Mouse (Mus musculus): ENCODE data around the gene Ugt1a5. TPM values are rescaled to one million over a fixed set of nuclear protein-coding genes. Genes with fewer than 3 reads are reported as not detected.

Gene Ugt1a5
- polyA plus RNA-seq, 1 experiment from 2014 or later = not detected

DNA sequence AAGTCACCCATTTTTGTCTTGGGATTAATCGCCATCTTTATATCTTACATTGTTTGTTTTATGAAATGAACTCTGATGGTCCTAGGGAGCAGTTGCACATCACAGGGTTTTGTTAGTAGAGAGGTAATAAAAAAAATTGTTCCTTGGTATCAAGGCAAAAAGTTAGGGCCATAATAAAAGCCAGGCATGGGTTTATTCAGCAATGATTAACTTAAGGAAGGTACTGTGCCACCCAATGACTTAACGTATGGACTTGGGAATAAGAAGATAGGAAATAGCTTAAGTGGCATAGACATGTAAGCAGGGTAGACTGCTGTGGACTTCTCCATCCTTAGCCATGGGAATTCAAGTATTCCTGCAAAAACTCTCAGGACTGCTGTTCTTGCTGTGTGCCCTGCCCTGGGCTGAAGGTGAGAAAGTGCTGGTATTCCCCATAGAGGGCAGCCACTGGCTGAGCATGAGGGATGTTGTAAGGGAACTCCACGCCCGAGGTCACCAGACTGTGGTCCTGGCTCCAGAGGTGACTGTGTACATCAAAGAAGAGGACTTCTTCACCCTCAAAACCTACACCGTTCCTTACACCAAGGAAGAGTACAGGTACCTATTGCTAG is 20.6 kb downstream of the Ugt1a5 start:
- no peak for ATAC-seq (ENCODE audit: low read depth)
- Histone ChIP-seq H3K9ac (ENCODE audit: low read length) (no peak overlapping the region), H3K4me1 (replicated peaks; ENCODE audit: control insufficient read depth, insufficient read depth, low read length) (no peaks in the 10 kb centered on the region), H3K36me3 (ENCODE audit: control insufficient read depth, insufficient read depth, low read length) (no peaks in the 10 kb centered on the region), H3K9me3 (ENCODE audit: control insufficient read depth, low read length) (no peaks in the 10 kb centered on the region; the same call in 1 of the 2 replicates), H3K4me2 (ENCODE audit: low read depth, low read length) (no peak overlapping the region), H3K27ac (ENCODE audit: low read length) (no peak overlapping the region), H3K4me3 (ENCODE audit: low read length) (no peak overlapping the region), H3K27me3 (ENCODE audit: control insufficient read depth, insufficient read depth, low read depth, low read length) (no peaks in the 10 kb centered on the region)
- WGBS = 78% methylated on average over 5 of the region's 5 CpGs

DNA sequence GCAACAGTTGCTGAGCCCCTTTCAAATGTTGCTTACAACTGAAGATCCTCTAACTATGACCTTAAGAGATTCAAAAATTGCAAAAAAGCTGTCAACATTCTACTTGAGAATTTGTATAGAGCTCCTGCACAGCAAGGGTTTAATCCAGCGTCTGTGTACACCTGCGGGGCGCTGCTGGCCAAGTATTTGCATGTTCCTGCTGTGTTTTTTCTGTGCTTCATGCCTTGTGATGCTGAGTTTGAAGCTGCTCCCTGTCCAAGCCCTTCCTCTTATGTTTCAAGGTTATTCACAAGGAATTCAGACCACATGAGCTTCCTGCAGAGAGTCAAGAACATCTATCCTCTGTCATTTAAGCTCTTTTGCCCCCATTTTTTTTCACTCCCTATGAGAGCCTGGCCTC is 26.3 kb downstream of the Ugt1a5 start:
- no peaks in the 10 kb centered on the region for H3K36me3 ChIP-seq (ENCODE audit: control insufficient read depth, insufficient read depth, low read length)
- WGBS = 65% methylated on average over 3 of the region's 3 CpGs
- H3K9ac ChIP-seq (ENCODE audit: low read length) = no peak overlapping the region
- H3K27ac ChIP-seq (ENCODE audit: low read length) = no peak overlapping the region
- H3K27me3 ChIP-seq (ENCODE audit: control insufficient read depth, insufficient read depth, low read depth, low read length) = no peaks in the 10 kb centered on the region
- H3K4me2 ChIP-seq (ENCODE audit: low read depth, low read length) = no peak overlapping the region
- H3K9me3 ChIP-seq (ENCODE audit: control insufficient read depth, low read length) = no peaks in the 10 kb centered on the region; the same call in 1 of the 2 replicates
- H3K4me3 ChIP-seq (ENCODE audit: low read length) = no peak overlapping the region
- ATAC-seq (ENCODE audit: low read depth) = no peak
- H3K4me1 ChIP-seq (replicated peaks; ENCODE audit: control insufficient read depth, insufficient read depth, low read length) = no peaks in the 10 kb centered on the region

DNA sequence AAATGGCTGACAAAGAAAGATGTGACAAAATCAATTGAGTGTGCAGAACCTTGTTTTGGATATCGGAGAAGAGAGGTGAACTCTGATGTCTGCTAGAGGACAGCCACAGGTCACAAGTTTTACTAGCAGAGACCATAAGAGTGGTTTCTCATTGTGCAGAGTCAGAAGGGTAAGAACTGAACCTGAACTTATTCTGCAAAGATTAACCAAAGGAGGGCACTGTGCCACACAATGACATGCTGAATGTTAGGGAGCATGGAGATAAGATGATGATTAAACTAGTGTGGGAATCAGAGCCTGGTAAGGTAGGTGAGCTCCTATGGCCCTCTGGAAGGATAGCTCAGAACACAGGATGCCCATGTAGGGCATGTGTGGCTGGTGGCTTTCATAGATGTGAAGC is 29.9 kb downstream of the Ugt1a5 start:
- Histone ChIP-seq H3K4me1 (replicated peaks; ENCODE audit: control insufficient read depth, insufficient read depth, low read length) (no peaks in the 10 kb centered on the region), H3K27me3 (ENCODE audit: control insufficient read depth, insufficient read depth, low read depth, low read length) (no peaks in the 10 kb centered on the region), H3K4me2 (ENCODE audit: low read depth, low read length) (no peak overlapping the region), H3K27ac (ENCODE audit: low read length) (no peak overlapping the region), H3K4me3 (ENCODE audit: low read length) (no peak overlapping the region), H3K9ac (ENCODE audit: low read length) (no peak overlapping the region), H3K36me3 (ENCODE audit: control insufficient read depth, insufficient read depth, low read length) (no peaks in the 10 kb centered on the region), H3K9me3 (ENCODE audit: control insufficient read depth, low read length) (no peaks in the 10 kb centered on the region)
- 78% methylated on average over 1 of the region's 1 CpGs for WGBS
- ATAC-seq (ENCODE audit: low read depth) = no peak

DNA sequence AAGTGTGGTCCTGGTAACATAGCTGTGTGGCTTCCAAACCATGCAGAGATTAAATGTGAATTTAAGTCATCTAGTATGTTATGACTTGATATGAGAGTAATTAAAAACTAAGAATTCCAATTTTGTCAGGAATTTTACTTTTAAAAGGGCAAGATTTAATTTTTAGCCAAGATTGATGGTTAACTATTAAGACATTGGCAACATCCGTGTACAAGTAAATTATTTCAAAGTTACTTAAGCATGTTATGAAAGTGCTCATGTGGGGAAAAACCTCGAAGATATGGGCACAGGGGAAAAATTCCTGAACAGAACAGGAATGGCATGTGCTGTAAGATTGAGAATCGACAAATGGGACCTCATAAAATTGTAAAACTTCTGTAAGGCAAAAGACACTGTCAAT is 31.6 kb downstream of the Ugt1a5 start:
- no peak overlapping the region for H3K9ac ChIP-seq (ENCODE audit: low read length)
- H3K9me3 ChIP-seq (ENCODE audit: control insufficient read depth, low read length) = no peaks in the 10 kb centered on the region
- no peak overlapping the region for H3K4me3 ChIP-seq (ENCODE audit: low read length)
- H3K36me3 ChIP-seq (ENCODE audit: control insufficient read depth, insufficient read depth, low read length) = no peaks in the 10 kb centered on the region
- no peak overlapping the region for H3K27ac ChIP-seq (ENCODE audit: low read length)
- no peaks in the 10 kb centered on the region for H3K4me1 ChIP-seq (replicated peaks; ENCODE audit: control insufficient read depth, insufficient read depth, low read length)
- no peaks in the 10 kb centered on the region for H3K27me3 ChIP-seq (ENCODE audit: control insufficient read depth, insufficient read depth, low read depth, low read length)
- ATAC-seq (ENCODE audit: low read depth) = no peak
- 64% methylated on average over 3 of the region's 3 CpGs for WGBS
- no peak overlapping the region for H3K4me2 ChIP-seq (ENCODE audit: low read depth, low read length)

DNA sequence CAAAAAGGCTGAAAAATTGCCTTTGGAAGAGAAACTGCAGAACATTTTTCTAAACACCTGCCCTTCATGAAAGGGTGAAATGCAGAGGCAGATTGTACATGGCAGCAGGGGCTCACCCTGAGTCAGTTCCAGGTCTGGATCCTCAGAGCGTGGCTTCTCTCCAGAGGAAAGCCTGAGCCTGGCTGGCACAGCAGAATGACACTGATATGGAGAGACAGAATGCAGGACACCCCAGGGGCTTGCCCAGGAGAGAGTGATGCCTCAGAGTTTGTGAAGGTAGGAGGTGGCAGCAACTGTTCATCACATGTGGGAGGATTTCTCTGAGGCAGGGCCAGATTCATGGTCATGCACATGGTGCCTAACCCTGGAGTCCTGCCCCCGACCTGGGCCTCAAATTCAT is 34.2 kb downstream of the Ugt1a5 start:
- ATAC-seq (ENCODE audit: low read depth) = no peak
- Histone ChIP-seq H3K27ac (ENCODE audit: low read length) (no peak overlapping the region), H3K9me3 (ENCODE audit: control insufficient read depth, low read length) (peaks cover 6% of the 10 kb centered on the region; the same call in 1 of the 2 replicates), H3K4me2 (ENCODE audit: low read depth, low read length) (no peak overlapping the region), H3K36me3 (ENCODE audit: control insufficient read depth, insufficient read depth, low read length) (no peaks in the 10 kb centered on the region), H3K4me1 (replicated peaks; ENCODE audit: control insufficient read depth, insufficient read depth, low read length) (peaks cover under 1% of the 10 kb centered on the region; the same call in 1 of the 2 replicates), H3K4me3 (ENCODE audit: low read length) (no peak overlapping the region), H3K9ac (ENCODE audit: low read length) (no peak overlapping the region), H3K27me3 (ENCODE audit: control insufficient read depth, insufficient read depth, low read depth, low read length) (no peaks in the 10 kb centered on the region)
- 55% methylated on average over 2 of the region's 2 CpGs for WGBS

DNA sequence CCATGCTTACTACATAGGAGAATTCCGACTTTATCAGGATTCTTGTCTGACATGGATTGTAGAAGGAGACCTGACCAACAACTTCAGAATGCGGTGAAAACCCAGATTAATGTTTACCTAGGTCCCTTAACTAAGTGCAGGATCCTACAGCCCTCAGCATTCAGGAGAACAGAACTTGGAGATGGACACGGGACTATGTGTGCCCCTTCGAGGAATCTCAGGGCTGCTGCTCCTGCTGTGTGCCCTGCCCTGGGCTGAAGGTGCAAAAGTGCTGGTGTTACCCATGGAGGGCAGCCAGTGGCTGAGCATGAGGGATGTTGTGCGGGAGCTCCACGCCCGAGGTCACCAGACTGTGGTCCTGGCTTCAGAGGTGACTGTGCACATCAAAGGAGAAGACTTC is 34.6 kb downstream of the Ugt1a5 start, which contains the start of gene Ugt1a2:
Gene Ugt1a2 (plus strand): TSS at position 146 of the 400 bp plus-strand sequence.
- H3K4me3 ChIP-seq (ENCODE audit: low read length) = no peak within 1 kb of the TSS
- H3K27me3 ChIP-seq (ENCODE audit: control insufficient read depth, insufficient read depth, low read depth, low read length) = no peaks in the 10 kb centered on the region
- 69% methylated on average over 7 of the region's 7 CpGs for WGBS
- peaks cover 4% of the 10 kb centered on the region; the same call in 1 of the 2 replicates for H3K4me1 ChIP-seq (replicated peaks; ENCODE audit: control insufficient read depth, insufficient read depth, low read length)
- peaks cover 6% of the 10 kb centered on the region; the same call in 1 of the 2 replicates for H3K9me3 ChIP-seq (ENCODE audit: control insufficient read depth, low read length)
- H3K4me2 ChIP-seq (ENCODE audit: low read depth, low read length) = no peak within 1 kb of the TSS
- no peak within 1 kb of the TSS for H3K27ac ChIP-seq (ENCODE audit: low read length)
- H3K36me3 ChIP-seq (ENCODE audit: control insufficient read depth, insufficient read depth, low read length) = no peaks in the 10 kb centered on the region
- ATAC-seq (ENCODE audit: low read depth) = no peak
- H3K9ac ChIP-seq (ENCODE audit: low read length) = no peak within 1 kb of the TSS

DNA sequence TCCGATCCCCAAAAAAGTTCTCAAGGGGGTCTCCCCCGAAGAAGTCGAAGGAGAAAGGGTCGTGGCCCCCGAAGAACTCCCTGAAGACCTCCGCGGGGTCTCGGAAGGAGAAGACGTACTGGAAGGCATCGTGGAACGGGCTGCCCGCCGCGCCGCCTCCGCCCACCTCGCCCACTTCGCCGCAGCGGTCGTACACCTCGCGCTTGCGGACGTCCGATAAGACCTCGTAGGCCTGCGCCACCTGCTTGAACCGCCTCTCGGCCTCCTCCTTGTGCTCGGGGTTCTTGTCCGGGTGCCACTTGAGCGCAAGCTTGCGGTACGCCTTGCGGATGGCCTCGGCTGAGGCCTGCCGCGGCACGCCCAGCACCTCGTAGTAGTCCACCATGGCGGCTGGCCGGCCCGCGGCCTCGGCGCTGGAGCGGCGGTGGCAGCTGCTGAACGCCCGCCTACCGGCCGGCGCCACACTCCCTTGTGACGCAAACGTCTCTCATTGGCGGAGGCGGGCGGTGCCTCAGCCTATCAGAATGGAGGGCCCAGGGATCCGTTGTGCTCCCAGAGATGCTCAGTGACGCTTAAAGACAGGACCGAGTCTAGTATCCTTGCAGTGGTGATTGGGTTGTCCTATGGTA is 39.6 kb downstream of the Ugt1a5 start, which contains the start of gene Dnajb3:
Gene Dnajb3 (minus strand): TSS at position 489 of the 629 bp plus-strand sequence.
- Histone ChIP-seq H3K4me2 (ENCODE audit: low read depth, low read length) (peak within 1 kb of the TSS; percentile 90), H3K9ac (ENCODE audit: low read length) (peak within 1 kb of the TSS; percentile 78), H3K9me3 (ENCODE audit: control insufficient read depth, low read length) (peaks cover 6% of the 10 kb centered on the region; the same call in 1 of the 2 replicates), H3K4me1 (replicated peaks; ENCODE audit: control insufficient read depth, insufficient read depth, low read length) (peaks cover 4% of the 10 kb centered on the region; the same call in 1 of the 2 replicates), H3K36me3 (ENCODE audit: control insufficient read depth, insufficient read depth, low read length) (no peaks in the 10 kb centered on the region), H3K27me3 (ENCODE audit: control insufficient read depth, insufficient read depth, low read depth, low read length) (no peaks in the 10 kb centered on the region), H3K27ac (ENCODE audit: low read length) (no peak within 1 kb of the TSS), H3K4me3 (ENCODE audit: low read length) (peak within 1 kb of the TSS; percentile 54)
- peak; percentile 99 for ATAC-seq (ENCODE audit: low read depth)
- WGBS = 6% methylated on average over 62 of the region's 62 CpGs

DNA sequence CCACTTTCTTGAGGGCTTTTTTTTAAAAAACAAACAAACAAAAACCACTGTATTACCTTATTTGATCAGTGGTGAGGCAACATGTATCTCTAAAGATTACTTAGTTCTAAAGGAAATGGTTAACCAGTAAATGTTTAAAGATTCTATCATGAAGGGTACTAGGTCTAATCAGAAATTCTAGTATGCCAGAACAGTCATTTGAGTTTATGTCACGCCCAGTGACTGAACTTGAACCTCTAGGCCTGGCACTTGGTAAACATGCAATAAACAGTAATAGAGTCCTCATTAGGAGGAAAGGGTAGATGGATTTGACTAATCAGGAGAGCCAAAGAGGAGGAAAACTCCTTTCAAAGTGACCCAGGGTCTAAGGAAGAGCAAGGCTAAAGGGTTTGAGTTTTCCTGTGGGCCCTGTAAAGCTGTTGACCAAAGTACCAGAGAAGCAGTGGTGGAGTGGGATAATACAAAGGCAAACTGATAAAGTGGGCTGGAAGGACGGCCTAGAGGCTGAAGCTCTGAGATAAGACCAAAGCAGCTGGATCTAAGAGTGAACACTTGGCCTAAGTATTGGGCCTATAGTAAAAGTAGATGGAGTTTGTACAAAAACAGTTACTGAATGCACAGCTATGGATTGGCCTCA is 41.1 kb downstream of the Ugt1a5 start:
- Histone ChIP-seq H3K27me3 (ENCODE audit: control insufficient read depth, insufficient read depth, low read depth, low read length) (no peaks in the 10 kb centered on the region), H3K36me3 (ENCODE audit: control insufficient read depth, insufficient read depth, low read length) (no peaks in the 10 kb centered on the region), H3K9me3 (ENCODE audit: control insufficient read depth, low read length) (peaks cover 14% of the 10 kb centered on the region), H3K9ac (ENCODE audit: low read length) (no peak overlapping the region), H3K27ac (ENCODE audit: low read length) (no peak overlapping the region), H3K4me1 (replicated peaks; ENCODE audit: control insufficient read depth, insufficient read depth, low read length) (peaks cover 4% of the 10 kb centered on the region; the same call in 1 of the 2 replicates), H3K4me2 (ENCODE audit: low read depth, low read length) (no peak overlapping the region), H3K4me3 (ENCODE audit: low read length) (no peak overlapping the region)
- WGBS = 60% methylated on average over 2 of the region's 2 CpGs
- ATAC-seq (ENCODE audit: low read depth) = no peak

DNA sequence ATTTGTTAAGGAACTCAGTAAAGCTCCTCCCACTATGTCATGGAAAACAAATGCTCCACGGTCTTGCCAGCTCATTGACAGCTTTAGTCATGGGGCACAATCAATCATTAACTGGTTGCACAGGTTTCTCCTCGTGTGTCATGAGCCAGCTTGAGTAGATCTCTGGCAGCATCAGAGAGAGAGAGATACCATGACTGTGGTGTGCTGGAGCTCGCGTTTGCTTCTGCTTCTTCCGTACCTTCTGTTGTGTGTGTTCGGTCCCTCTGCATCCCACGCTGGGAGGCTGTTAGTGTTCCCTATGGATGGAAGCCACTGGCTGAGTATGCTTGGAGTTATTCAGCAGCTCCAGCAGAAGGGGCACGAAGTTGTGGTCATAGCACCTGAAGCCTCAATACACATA is 46.0 kb downstream of the Ugt1a5 start, which contains the start of gene Ugt1a1:
Gene Ugt1a1 (plus strand): TSS at position 148 of the 400 bp plus-strand sequence.
- Histone ChIP-seq H3K27me3 (ENCODE audit: control insufficient read depth, insufficient read depth, low read depth, low read length) (no peaks in the 10 kb centered on the region), H3K9me3 (ENCODE audit: control insufficient read depth, low read length) (peaks cover 46% of the 10 kb centered on the region), H3K4me3 (ENCODE audit: low read length) (no peak within 1 kb of the TSS), H3K4me1 (replicated peaks; ENCODE audit: control insufficient read depth, insufficient read depth, low read length) (no peaks in the 10 kb centered on the region), H3K4me2 (ENCODE audit: low read depth, low read length) (no peak within 1 kb of the TSS), H3K36me3 (ENCODE audit: control insufficient read depth, insufficient read depth, low read length) (no peaks in the 10 kb centered on the region), H3K27ac (ENCODE audit: low read length) (no peak within 1 kb of the TSS), H3K9ac (ENCODE audit: low read length) (no peak within 1 kb of the TSS)
- no peak for ATAC-seq (ENCODE audit: low read depth)
- WGBS = 62% methylated on average over 8 of the region's 8 CpGs
